Mouse (Mus musculus): ENCODE measurements around the gene Rchy1. TPM values are rescaled to one million over a fixed set of nuclear protein-coding genes. Genes with fewer than 3 reads are reported as not detected.

The Rchy1 gene
- total and polyA plus RNA-seq, 3 experiments = 28.2 to 34.1 (median 32.4) TPM

Other genes with a start within 250 kb of the Rchy1 start
- 0.25 and 0.38 TPM in 2 replicates for gene Odaph, start 24.4 kb upstream of the Rchy1 start, total RNA-seq (2012; rRNA removed)
- gene Odaph, start 24.4 kb upstream of the Rchy1 start, total RNA-seq (2014; rRNA removed) = 1.7 and 2.2 TPM in 2 replicates
- gene Odaph, start 24.4 kb upstream of the Rchy1 start, polyA plus RNA-seq (2012; ENCODE audit: insufficient read length, low read depth) = 1.9 and 3.3 TPM in 2 replicates
- 0.50 and 0.51 TPM in 2 replicates for gene Cdkl2, start 80.8 kb upstream of the Rchy1 start, total RNA-seq (2012; rRNA removed)
- gene Cdkl2, start 80.8 kb upstream of the Rchy1 start, total RNA-seq (2014; rRNA removed) = 0.54 and 0.81 TPM in 2 replicates
- 1.0 and 1.1 TPM in 2 replicates for gene Cdkl2, start 80.8 kb upstream of the Rchy1 start, polyA plus RNA-seq (2012; ENCODE audit: insufficient read length, low read depth)
- gene G3bp2, start 120.7 kb upstream of the Rchy1 start, total RNA-seq (2012; rRNA removed) = 38.8 and 55.9 TPM in 2 replicates
- 99.7 and 103 TPM in 2 replicates for gene G3bp2, start 120.7 kb upstream of the Rchy1 start, total RNA-seq (2014; rRNA removed)
- gene G3bp2, start 120.7 kb upstream of the Rchy1 start, polyA plus RNA-seq (2012; ENCODE audit: insufficient read length, low read depth) = 106 and 114 TPM in 2 replicates
- gene Uso1, start 174.9 kb upstream of the Rchy1 start, total RNA-seq (2012; rRNA removed) = 20.9 and 22.7 TPM in 2 replicates
- 16.9 and 19.9 TPM in 2 replicates for gene Uso1, start 174.9 kb upstream of the Rchy1 start, total RNA-seq (2014; rRNA removed)
- gene Uso1, start 174.9 kb upstream of the Rchy1 start, polyA plus RNA-seq (2012; ENCODE audit: insufficient read length, low read depth) = 55.6 and 63.7 TPM in 2 replicates